Mouse (Mus musculus) embryonic fibroblast, embryonic 13.5 days (primary cell): ENCODE measurements around the gene Gpr153.
A peak's percentile ranks its signal among the peaks of the same experiment; 100 is the strongest.

Experiments used
- CTCF ChIP-seq: IDR thresholded peaks from 2 replicates; pipeline ENCODE4 v1.5.1; 2011; ENCODE audit warnings: mild to moderate bottlenecking, control low read depth, low read length, moderate library complexity, borderline replicate concordance; ENCODE audit not compliant: insufficient read depth
- POLR2A ChIP-seq: IDR thresholded peaks from 2 replicates; pipeline ENCODE4 v1.6.1; 2011; ENCODE audit warnings: low read depth, mild to moderate bottlenecking, control low read depth, low read length, moderate library complexity

- TF ChIP-seq CTCF (no peak), POLR2A (peak; percentile 70; the same call in 1 of the 2 replicates)
Observed at GRCm38 (mm10) chr4:152274681-152275131, 674 bp downstream of the Gpr153 start.
